14 mouse cellular contexts compared by ENCODE assay signal in genomic region chr16:35747417-35748236, GRCm38 (mm10). TPM values are rescaled to one million over a fixed set of nuclear protein-coding genes. Genes with fewer than 3 reads are reported as not detected.
DNase-seq lines count a peak whose midpoint lies in the region; ATAC-seq and TF ChIP-seq lines count a peak whose summit lies in the region.
"Had no signal": no experiment of that assay in that cellular context is flagged by ENCODE, and none has a peak within 500 bp of the region (broad histone marks: within the 10 kb centered on the region; RNA-seq: fewer than 3 reads in every experiment).

No protein-coding gene starts in this region.

- H3K9me3 ChIP-seq in hindbrain, embryonic 13.5 days, result no peaks in the 10 kb centered on the region
- no peaks in the 10 kb centered on the region for H3K9me3 ChIP-seq in hindbrain, embryonic 12.5 days (replicated peaks)
- no peaks in the 10 kb centered on the region for H3K9me3 ChIP-seq in kidney, embryonic 16.5 days (ENCODE audit: low read length)
- H3K9me3 ChIP-seq: limb, embryonic 12.5 days had no signal

- 0 out of 2 replicates have a peak overlapping the region, but pooled peaks have one; percentile 4 for H3K27ac ChIP-seq in hindbrain, embryonic 13.5 days
- no peak overlapping the region for H3K27ac ChIP-seq in hindbrain, embryonic 12.5 days
- peak overlapping the region; percentile 18; the same call in 1 of the 2 replicates for H3K27ac ChIP-seq in bone marrow, adult 2 months (ENCODE audit: control insufficient read depth, insufficient read depth, low read depth, low read length, poor library complexity)
- H3K27ac ChIP-seq in small intestine, adult 2 months (ENCODE audit: insufficient read depth, low read depth, low read length), result peak overlapping the region; percentile 64; the same call in 1 of the 2 replicates
- H3K27ac ChIP-seq in kidney, embryonic 16.5 days (ENCODE audit: low read length), result no peak overlapping the region
- H3K27ac ChIP-seq: limb, embryonic 12.5 days had no signal

- DNase-seq in CD4-positive, CD25-positive, alpha-beta regulatory T cell, adult 2 months (ENCODE audit: low read depth, low spot score), result peak; percentile 26
- no peak for DNase-seq in liver
- DNase-seq: adrenal gland, postnatal 36 days; kidney, postnatal 4 days; lung, postnatal 10 days; midbrain, embryonic 14.5 days; retina, postnatal 1 day had no signal

- H3K9ac ChIP-seq in hindbrain, embryonic 13.5 days, result no peak overlapping the region
- H3K9ac ChIP-seq in hindbrain, embryonic 12.5 days, result no peak overlapping the region
- H3K9ac ChIP-seq in kidney, embryonic 16.5 days (replicated peaks; ENCODE audit: low read length), result no peak overlapping the region
- H3K9ac ChIP-seq: limb, embryonic 12.5 days had no signal

- H3K27me3 ChIP-seq in hindbrain, embryonic 13.5 days, result no peaks in the 10 kb centered on the region
- no peaks in the 10 kb centered on the region for H3K27me3 ChIP-seq in hindbrain, embryonic 12.5 days
- H3K27me3 ChIP-seq in small intestine, adult 2 months (ENCODE audit: control insufficient read depth, insufficient read depth, low read length), result no peaks in the 10 kb centered on the region
- no peaks in the 10 kb centered on the region for H3K27me3 ChIP-seq in kidney, embryonic 16.5 days (ENCODE audit: insufficient read depth, low read length)
- H3K27me3 ChIP-seq: limb, embryonic 12.5 days had no signal

- H3K4me1 ChIP-seq in hindbrain, embryonic 13.5 days (replicated peaks), result peaks cover 6% of the 10 kb centered on the region; the same call in 1 of the 2 replicates
- no peaks in the 10 kb centered on the region for H3K4me1 ChIP-seq in hindbrain, embryonic 12.5 days
- H3K4me1 ChIP-seq in bone marrow, adult 2 months (ENCODE audit: control insufficient read depth, insufficient read depth, low read length), result no peaks in the 10 kb centered on the region; the same call in 1 of the 2 replicates
- peaks cover 19% of the 10 kb centered on the region; the same call in 1 of the 2 replicates for H3K4me1 ChIP-seq in small intestine, adult 2 months (ENCODE audit: control insufficient read depth, insufficient read depth, insufficient read length, low read length)
- no peaks in the 10 kb centered on the region for H3K4me1 ChIP-seq in kidney, embryonic 16.5 days (ENCODE audit: insufficient read depth, low read length)

- TF ChIP-seq POLR2A in bone marrow, adult 2 months (IDR thresholded peaks at IDR 0.05; ENCODE audit: borderline replicate concordance, control insufficient read depth, low read depth, low read length), result no peak
- no peak for TF ChIP-seq POLR2A in small intestine, adult 2 months (IDR thresholded peaks at IDR 0.05; ENCODE audit: low read depth, low read length)

- no peak for TF ChIP-seq CTCF in bone marrow, adult 2 months (IDR thresholded peaks at IDR 0.05; ENCODE audit: control insufficient read depth, insufficient read depth, low read length)
- no peak for TF ChIP-seq CTCF in small intestine, adult 2 months (IDR thresholded peaks at IDR 0.05; ENCODE audit: extremely low read depth, insufficient read length, insufficient replicate concordance, low read depth, low read length)

- no peak for ATAC-seq in CD4-positive, CD25-positive, alpha-beta regulatory T cell, adult 4 months
- ATAC-seq in hindbrain, embryonic 13.5 days (ENCODE audit: low FRiP score), result no peak
- no peak for ATAC-seq in hindbrain, embryonic 12.5 days (ENCODE audit: low FRiP score)
- ATAC-seq in kidney, embryonic 16.5 days (ENCODE audit: low FRiP score, low TSS enrichment), result no peak

- H3K4me3 ChIP-seq in hindbrain, embryonic 13.5 days, result no peak overlapping the region
- H3K4me3 ChIP-seq in hindbrain, embryonic 12.5 days, result no peak overlapping the region
- H3K4me3 ChIP-seq in bone marrow, adult 2 months (replicated peaks; ENCODE audit: control insufficient read depth, low read depth, low read length), result no peak overlapping the region
- no peak overlapping the region for H3K4me3 ChIP-seq in small intestine, adult 2 months (ENCODE audit: low read depth, low read length)
- H3K4me3 ChIP-seq in kidney, embryonic 16.5 days (ENCODE audit: low read length), result no peak overlapping the region
- H3K4me3 ChIP-seq: limb, embryonic 12.5 days had no signal

- 76% methylated on average over 9 of the region's 9 CpGs for WGBS in hindbrain, embryonic 13.5 days
- 91% methylated on average over 9 of the region's 9 CpGs for WGBS in hindbrain, embryonic 12.5 days
- WGBS in bone marrow, adult 2 months, result 53% methylated on average over 9 of the region's 9 CpGs
- 51% methylated on average over 9 of the region's 9 CpGs for WGBS in small intestine, adult 2 months
- WGBS in kidney, embryonic 16.5 days, result 66% methylated on average over 9 of the region's 9 CpGs

- no peak overlapping the region for H3K4me2 ChIP-seq in hindbrain, embryonic 13.5 days
- no peak overlapping the region for H3K4me2 ChIP-seq in hindbrain, embryonic 12.5 days (replicated peaks)
- no peak overlapping the region for H3K4me2 ChIP-seq in kidney, embryonic 16.5 days (replicated peaks; ENCODE audit: low read depth, low read length)
- H3K4me2 ChIP-seq: limb, embryonic 12.5 days had no signal

- no peaks in the 10 kb centered on the region; the same call in 1 of the 2 replicates for H3K36me3 ChIP-seq in hindbrain, embryonic 13.5 days
- no peaks in the 10 kb centered on the region for H3K36me3 ChIP-seq in hindbrain, embryonic 12.5 days
- peaks cover 3% of the 10 kb centered on the region; the same call in 1 of the 2 replicates for H3K36me3 ChIP-seq in small intestine, adult 2 months (ENCODE audit: control insufficient read depth, insufficient read depth, low read length)
- H3K36me3 ChIP-seq in kidney, embryonic 16.5 days (ENCODE audit: insufficient read depth, low read length), result no peaks in the 10 kb centered on the region
- H3K36me3 ChIP-seq: limb, embryonic 12.5 days had no signal

RNA-seq across cellular contexts. Expression of gene Dirc2, which starts 21.5 kb away (rescaled TPM):
- polyA plus RNA-seq in CD4-positive, CD25-positive, alpha-beta regulatory T cell, adult 4 months (2017; shearing (Covaris generic)), result 1 to 10 TPM; 2.2 to 5.6 TPM
- 27.1 and 30.8 TPM in 2 replicates for polyA plus RNA-seq in hindbrain, embryonic 13.5 days (2015; fragmentation: Nextera tagmentation; extraction: Ambion mirVana)
- 32.4 and 32.9 TPM in 2 replicates for polyA plus RNA-seq in hindbrain, embryonic 12.5 days (2016; fragmentation: Nextera tagmentation; extraction: Ambion mirVana)
- 6.5 and 14.0 TPM in 2 replicates for polyA plus RNA-seq in bone marrow, adult 2 months (2011; ENCODE audit: insufficient read depth, insufficient read length, low replicate concordance, missing spikeins)
- 27.4 and 52.7 TPM in 2 replicates for polyA plus RNA-seq in small intestine, adult 2 months (2012; rRNA removed)
- 12.2 and 12.3 TPM in 2 replicates for polyA plus RNA-seq in kidney, embryonic 16.5 days (2015; fragmentation: Nextera tagmentation; extraction: Ambion mirVana)

RNA-seq across cellular contexts. Expression of gene Hspbap1, which starts 22.5 kb away (rescaled TPM):
- 10 to 100 TPM; 35.1 to 36.3 TPM for polyA plus RNA-seq in CD4-positive, CD25-positive, alpha-beta regulatory T cell, adult 4 months (2017; shearing (Covaris generic))
- 18.6 and 18.8 TPM in 2 replicates for polyA plus RNA-seq in hindbrain, embryonic 13.5 days (2015; fragmentation: Nextera tagmentation; extraction: Ambion mirVana)
- polyA plus RNA-seq in hindbrain, embryonic 12.5 days (2016; fragmentation: Nextera tagmentation; extraction: Ambion mirVana), result 21.4 and 21.5 TPM in 2 replicates
- 15.1 and 20.2 TPM in 2 replicates for polyA plus RNA-seq in bone marrow, adult 2 months (2011; ENCODE audit: insufficient read depth, insufficient read length, low replicate concordance, missing spikeins)
- 1.6 and 4.4 TPM in 2 replicates for polyA plus RNA-seq in small intestine, adult 2 months (2012; rRNA removed)
- 16.7 and 17.3 TPM in 2 replicates for polyA plus RNA-seq in kidney, embryonic 16.5 days (2015; fragmentation: Nextera tagmentation; extraction: Ambion mirVana)

Comparison
In these comparisons a context has a peak if more than half of its experiments do, and no peak if none do; other contexts are left out.
1. H3K27ac ChIP-seq: peak in hindbrain, embryonic 13.5 days (single experiment), bone marrow, adult 2 months (single experiment) and small intestine, adult 2 months (single experiment); none in hindbrain, embryonic 12.5 days (single experiment) and kidney, embryonic 16.5 days (single experiment).